In the genomic region with DNA sequence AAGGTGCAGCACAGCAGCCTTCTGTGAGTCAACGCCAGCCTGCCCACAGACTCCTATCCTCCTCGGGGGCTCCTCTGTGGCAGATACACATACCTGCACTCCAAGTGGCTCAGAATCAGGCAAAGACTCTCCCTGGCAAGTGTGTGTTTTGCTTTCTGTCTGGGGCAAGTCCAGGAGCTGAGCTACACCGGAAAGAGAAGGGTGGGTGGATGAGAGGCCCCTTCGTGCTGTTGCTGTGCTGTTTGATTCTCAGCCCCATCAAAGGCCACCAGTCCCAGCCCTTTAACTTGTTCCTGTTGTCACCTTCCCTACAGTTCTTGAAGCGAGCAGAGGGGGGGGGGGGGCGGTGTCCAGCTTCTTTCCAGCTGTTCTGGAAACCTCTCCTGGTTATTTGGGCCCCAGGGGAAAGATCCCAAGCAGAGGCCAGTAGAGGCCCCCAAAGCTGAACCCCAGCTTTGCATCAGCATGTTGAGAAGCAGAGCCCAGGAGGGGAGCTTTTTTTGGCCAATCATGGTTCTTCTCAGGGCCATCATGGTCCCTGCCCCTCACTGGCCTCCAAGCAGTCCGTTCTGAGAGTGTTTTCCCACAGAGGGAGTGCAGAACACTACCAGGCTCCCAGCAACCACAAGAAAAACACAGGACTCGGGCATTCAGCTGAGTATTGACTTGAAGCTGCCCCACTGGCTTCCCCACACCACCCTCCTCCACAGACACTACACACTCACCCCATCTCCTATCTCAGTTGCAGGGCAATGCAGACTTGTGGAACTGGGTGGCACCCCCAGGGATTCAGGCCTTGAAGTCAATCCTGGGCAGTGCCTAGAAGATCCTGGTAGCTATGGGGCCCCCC, we compare ENCODE assay signal across 8 mouse cellular contexts. TPM values are rescaled to one million over a fixed set of nuclear protein-coding genes. Genes with fewer than 3 reads are reported as not detected.
A peak's percentile ranks its signal among the peaks of the same experiment; 100 is the strongest.
DNase-seq lines count a peak whose midpoint lies in the region; ATAC-seq lines count a peak whose summit lies in the region.

No protein-coding gene starts in this region.

- peak overlapping the region; percentile 48; the same call in 1 of the 2 replicates for H3K27ac ChIP-seq in limb, embryonic 13.5 days

- intact Hi-C loops in left cerebral cortex, postnatal 4 days (cut with DNase I) = no loop called here

- peak overlapping the region; percentile 50 for H3K9ac ChIP-seq in limb, embryonic 13.5 days

- peak overlapping the region; percentile 41 for H3K4me3 ChIP-seq in limb, embryonic 13.5 days

- no peaks in the 10 kb centered on the region for H3K36me3 ChIP-seq in limb, embryonic 13.5 days

- H3K4me2 ChIP-seq in limb, embryonic 13.5 days (replicated peaks) = peak overlapping the region; percentile 62

- DNase-seq in adrenal gland, postnatal 10 days = peak; percentile 32
- DNase-seq in adrenal gland, postnatal 36 days = no peak
- DNase-seq in ovary, postnatal 10 days (ENCODE audit: low spot score) = peak; percentile 17
- no peak for DNase-seq in ovary, adult 18-20 months (ENCODE audit: low spot score)
- peak; percentile 62 for DNase-seq in thymus, postnatal 25 days
- no peak for DNase-seq in embryo, embryonic 10.5 days (ENCODE audit: low spot score)
- DNase-seq in left cerebral cortex, postnatal 4 days = no peak

- no peak for ATAC-seq in limb, embryonic 13.5 days (ENCODE audit: low FRiP score, low read depth)

- 29% methylated on average over 8 of the region's 8 CpGs for WGBS in limb, embryonic 13.5 days

- H3K9me3 ChIP-seq in limb, embryonic 13.5 days = no peaks in the 10 kb centered on the region

- H3K4me1 ChIP-seq in limb, embryonic 13.5 days = peaks cover 30% of the 10 kb centered on the region

- H3K27me3 ChIP-seq in limb, embryonic 13.5 days = 0 out of 2 replicates have a peak, but pooled peaks cover 2% of the 10 kb centered on the region

RNA-seq across cellular contexts. Expression of a gene that starts 0.6 kb away (rescaled TPM):
- 10 to 100 TPM in 1 of 2 experiments, 1 to 10 TPM in 1; 6.9 to 12.0 TPM for total RNA-seq in adrenal gland, postnatal 10 days (2021)
- 10 to 100 TPM in 1 of 2 experiments, 1 to 10 TPM in 1; 6.6 to 20.5 TPM for total RNA-seq in adrenal gland, postnatal 36 days (2021)
- polyA plus RNA-seq in limb, embryonic 13.5 days (2015; fragmentation: Nextera tagmentation; extraction: Ambion mirVana) = 3.5 and 3.7 TPM in 2 replicates
- total RNA-seq in left cerebral cortex, postnatal 4 days (2021) = 1 to 10 TPM; 3.7 to 3.9 TPM

RNA-seq across cellular contexts. Expression of a gene that starts 33.8 kb away (rescaled TPM):
- 10 to 100 TPM; 10.6 to 10.8 TPM for total RNA-seq in adrenal gland, postnatal 10 days (2021)
- total RNA-seq in adrenal gland, postnatal 36 days (2021) = 10 to 100 TPM; 13.4 to 14.1 TPM
- polyA plus RNA-seq in limb, embryonic 13.5 days (2015; fragmentation: Nextera tagmentation; extraction: Ambion mirVana) = 1.9 and 2.1 TPM in 2 replicates
- 10 to 100 TPM in 1 of 2 experiments, 1 to 10 TPM in 1; 9.9 to 10.3 TPM for total RNA-seq in left cerebral cortex, postnatal 4 days (2021)

Comparison
In these comparisons a context has a peak if more than half of its experiments do, and no peak if none do; other contexts are left out.
1. DNase-seq: peak in adrenal gland, postnatal 10 days (single experiment), ovary, postnatal 10 days (single experiment) and thymus, postnatal 25 days (single experiment); none in adrenal gland, postnatal 36 days (0 of 2), ovary, adult 18-20 months (single experiment), embryo, embryonic 10.5 days (single experiment) and left cerebral cortex, postnatal 4 days (single experiment).